Mouse (Mus musculus) erythroblast, embryonic 14.5 days (primary cell): ENCODE results near the gene Olig2. TPM values are rescaled to one million over a fixed set of nuclear protein-coding genes. Genes with fewer than 3 reads are reported as not detected.

Experiments used
- H3K27me3 ChIP-seq: 2 replicates; pipeline ENCODE4 v1.6.1; 2012; ENCODE audit warnings: inconsistent platforms; ENCODE audit not compliant: control insufficient read depth
- H3K36me3 ChIP-seq: 2 replicates; pipeline ENCODE4 v1.6.1; 2012; ENCODE audit warnings: mild to moderate bottlenecking, inconsistent platforms; ENCODE audit not compliant: control insufficient read depth
- H3K4me1 ChIP-seq: 2 replicates; pipeline ENCODE4 v1.6.1; 2012; ENCODE audit warnings: inconsistent platforms; ENCODE audit not compliant: control insufficient read depth
- H3K4me3 ChIP-seq: replicated peaks from 2 replicates; pipeline ENCODE3; 2012; ENCODE audit warnings: moderate library complexity, mild to moderate bottlenecking, inconsistent platforms
- H3K9me3 ChIP-seq: 2 replicates; pipeline ENCODE4 v1.6.1; 2012; ENCODE audit warnings: low read length, inconsistent platforms, mixed read lengths; ENCODE audit not compliant: control insufficient read depth
- GATA1 ChIP-seq: IDR thresholded peaks from 2 replicates; pipeline ENCODE4 v1.6.1; 2012; ENCODE audit warnings: low read length, inconsistent platforms, mixed read lengths
- TAL1 ChIP-seq: IDR thresholded peaks from 3 replicates; pipeline ENCODE4 v1.6.1; 2012; ENCODE audit warnings: low read length, inconsistent platforms, mixed read lengths
- polyA plus RNA-seq: library from polyadenylated mRNA; stranded (reverse); fragments of >175 nt; gene quantifications from 2 replicates; pipeline ENCODE4 v1.2.3, GENCODE M21; 2012

Olig2 gene
- polyA plus RNA-seq, 1 experiment, result not detected

GRCm38 (mm10) chr16:91202989-91203388 is 22.3 kb upstream of the Olig2 start:
- H3K4me3 ChIP-seq, result no peak overlapping the region
- H3K36me3 ChIP-seq, result no peaks in the 10 kb centered on the region
- no peaks in the 10 kb centered on the region for H3K4me1 ChIP-seq
- no peak for TF ChIP-seq TAL1
- no peak for TF ChIP-seq GATA1
- no peaks in the 10 kb centered on the region for H3K27me3 ChIP-seq
- no peaks in the 10 kb centered on the region for H3K9me3 ChIP-seq

DNA sequence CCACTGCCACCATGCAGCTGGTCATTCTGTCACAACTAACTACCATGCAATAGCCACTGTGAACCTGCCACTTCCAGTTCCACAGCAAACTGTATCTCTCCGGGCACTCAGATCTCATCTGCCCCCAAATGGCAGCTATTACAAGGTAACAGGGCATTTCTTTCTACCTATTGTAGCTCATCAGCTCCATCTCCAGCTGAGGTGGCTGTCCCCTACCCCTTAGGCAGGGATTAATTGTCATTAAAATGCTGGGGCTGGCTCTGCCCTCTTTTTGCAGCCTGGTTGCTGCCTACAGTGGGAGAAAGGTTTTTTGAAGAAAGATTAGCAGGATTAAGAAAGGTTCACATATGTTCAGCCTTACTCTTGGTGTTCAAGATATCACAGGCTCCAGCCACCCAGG is 18.9 kb upstream of the Olig2 start:
- H3K27me3 ChIP-seq, result peaks cover 3% of the 10 kb centered on the region
- no peak overlapping the region for H3K4me3 ChIP-seq
- no peaks in the 10 kb centered on the region for H3K9me3 ChIP-seq
- TF ChIP-seq TAL1, result no peak
- TF ChIP-seq GATA1, result no peak
- H3K4me1 ChIP-seq, result no peaks in the 10 kb centered on the region
- no peaks in the 10 kb centered on the region for H3K36me3 ChIP-seq

- peaks cover 69% of the 10 kb centered on the region for H3K27me3 ChIP-seq
- H3K9me3 ChIP-seq, result peaks cover 5% of the 10 kb centered on the region
Observed at GRCm38 (mm10) chr16:91217077-91217476, 8.2 kb upstream of the Olig2 start.

GRCm38 (mm10) chr16:91217948-91218347 is 7.3 kb upstream of the Olig2 start:
- H3K4me1 ChIP-seq, result no peaks in the 10 kb centered on the region
- no peaks in the 10 kb centered on the region for H3K36me3 ChIP-seq
- TF ChIP-seq TAL1 (no peak), GATA1 (no peak)
- peaks cover 5% of the 10 kb centered on the region for H3K9me3 ChIP-seq
- H3K27me3 ChIP-seq, result peaks cover 72% of the 10 kb centered on the region
- H3K4me3 ChIP-seq, result no peak overlapping the region

More at GRCm38 (mm10) chr16:91217077-91217476, 8.2 kb upstream of the Olig2 start:
- H3K4me3 ChIP-seq, result no peak overlapping the region
- H3K36me3 ChIP-seq, result no peaks in the 10 kb centered on the region
- TF ChIP-seq GATA1, result no peak
- TF ChIP-seq TAL1, result no peak
- no peaks in the 10 kb centered on the region for H3K4me1 ChIP-seq

GRCm38 (mm10) chr16:91219246-91219645 is 6.0 kb upstream of the Olig2 start:
- Histone ChIP-seq H3K27me3 (peaks cover 80% of the 10 kb centered on the region), H3K9me3 (peaks cover 5% of the 10 kb centered on the region), H3K4me1 (no peaks in the 10 kb centered on the region), H3K4me3 (no peak overlapping the region), H3K36me3 (no peaks in the 10 kb centered on the region)
- no peak for TF ChIP-seq TAL1
- no peak for TF ChIP-seq GATA1

DNA sequence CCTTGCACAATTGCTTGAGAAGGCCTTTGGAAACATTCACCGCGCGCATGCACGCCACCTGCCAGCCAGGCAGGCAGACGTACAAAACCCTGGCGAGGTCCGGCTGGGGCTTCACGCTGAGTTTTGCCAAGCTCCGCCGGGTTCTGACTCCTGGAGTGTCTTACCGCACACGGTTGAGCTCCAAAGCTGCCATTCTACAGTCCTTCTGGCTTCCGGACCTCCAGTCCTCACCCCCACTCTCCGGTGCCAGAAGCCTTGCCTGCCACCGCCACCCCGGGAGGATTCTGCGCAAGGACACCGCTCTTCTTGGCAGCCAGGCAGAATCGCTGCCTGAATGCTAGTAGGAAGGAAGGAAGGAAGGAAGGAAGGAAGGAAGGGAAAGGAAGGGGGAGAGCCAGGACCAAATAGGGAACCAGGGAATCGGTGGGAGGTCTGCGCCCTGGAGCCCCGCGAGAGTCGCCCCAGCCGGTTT is 3.0 kb upstream of the Olig2 start:
- Histone ChIP-seq H3K27me3 (peaks cover 99% of the 10 kb centered on the region), H3K4me3 (no peak overlapping the region), H3K9me3 (peaks cover 18% of the 10 kb centered on the region), H3K4me1 (no peaks in the 10 kb centered on the region), H3K36me3 (no peaks in the 10 kb centered on the region)
- TF ChIP-seq GATA1, result no peak
- TF ChIP-seq TAL1, result no peak

- Histone ChIP-seq H3K9me3 (peaks cover 21% of the 10 kb centered on the region), H3K4me1 (no peaks in the 10 kb centered on the region), H3K36me3 (no peaks in the 10 kb centered on the region), H3K27me3 (peaks cover 100% of the 10 kb centered on the region), H3K4me3 (no peak overlapping the region)
- TF ChIP-seq TAL1 (no peak), GATA1 (no peak)
Observed at GRCm38 (mm10) chr16:91222643-91223271, 2.5 kb upstream of the Olig2 start.

DNA sequence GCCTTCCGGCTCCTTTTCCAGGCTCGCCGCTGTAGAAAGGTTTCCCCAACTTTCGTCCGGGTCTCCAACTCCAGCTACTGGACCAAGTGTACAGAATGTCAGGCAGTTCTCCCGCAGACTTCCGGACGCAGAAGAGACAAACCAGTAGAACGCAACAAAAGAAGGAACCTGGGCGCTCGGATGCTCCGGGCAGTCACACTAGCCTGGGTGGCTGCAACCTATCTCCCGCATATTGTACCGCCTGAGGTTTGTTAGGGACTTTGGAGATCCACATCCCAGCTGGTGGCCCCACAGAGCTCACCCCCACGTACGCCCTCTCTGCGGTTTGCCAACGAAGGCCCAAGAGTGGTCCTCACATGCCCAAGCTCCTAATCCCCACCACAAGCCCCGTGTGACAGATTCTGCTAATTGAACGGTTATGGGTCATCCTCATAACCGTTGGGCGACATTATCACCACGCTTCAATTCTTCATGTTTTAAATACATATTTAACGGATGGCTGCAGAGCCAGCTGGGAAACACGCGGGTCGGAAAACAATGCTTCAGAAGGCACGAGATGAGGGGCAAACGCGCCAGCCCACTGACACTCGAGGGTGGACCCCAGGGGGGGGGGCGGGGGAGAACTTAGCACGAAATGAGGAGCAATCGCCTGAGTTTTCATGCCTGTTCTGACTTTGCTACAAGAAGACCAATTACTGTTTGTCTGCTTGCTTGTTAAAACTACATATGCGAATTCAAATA is 1.8 kb upstream of the Olig2 start:
- Histone ChIP-seq H3K4me3 (no peak overlapping the region), H3K9me3 (peaks cover 16% of the 10 kb centered on the region), H3K36me3 (no peaks in the 10 kb centered on the region), H3K4me1 (no peaks in the 10 kb centered on the region), H3K27me3 (peaks cover 100% of the 10 kb centered on the region)
- TF ChIP-seq TAL1 (no peak), GATA1 (no peak)

- Histone ChIP-seq H3K36me3 (no peaks in the 10 kb centered on the region), H3K4me3 (no peak overlapping the region), H3K9me3 (peaks cover 16% of the 10 kb centered on the region), H3K4me1 (no peaks in the 10 kb centered on the region), H3K27me3 (peaks cover 100% of the 10 kb centered on the region)
- TF ChIP-seq TAL1 (no peak), GATA1 (no peak)
Observed at GRCm38 (mm10) chr16:91224068-91224402, 1.2 kb upstream of the Olig2 start.
